Mouse (Mus musculus) midbrain, embryonic 11.5 days (tissue): ENCODE data around the gene Rsrc2. TPM values are rescaled to one million over a fixed set of nuclear protein-coding genes. Genes with fewer than 3 reads are reported as not detected.

Experiments
- ATAC-seq: fragments of 200-750 bp; cut with Nextera tagmentation; 2 replicates; pipeline ENCODE4 v1.8.0; 2017; ENCODE audit warnings: moderate TSS enrichment, moderate library complexity; ENCODE audit not compliant: low FRiP score
- DNase-seq: peaks from one replicate; pipeline ENCODE4 v3.0.0; 2015; ENCODE audit warnings: low spot score; ENCODE audit errors: missing footprints
- H3K27ac ChIP-seq: fragments of 300-500 bp; sonication (generic); 2 replicates; pipeline ENCODE4 v1.5.1; 2014; ENCODE audit warnings: low read depth, low read length
- H3K27me3 ChIP-seq: fragments of 300-500 bp; sonication (generic); 2 replicates; pipeline ENCODE4 v1.6.1; 2014; ENCODE audit warnings: mild to moderate bottlenecking, low read length, moderate library complexity, mixed read lengths; ENCODE audit not compliant: control insufficient read depth, insufficient read depth
- H3K36me3 ChIP-seq: fragments of 300-500 bp; sonication (generic); 2 replicates; pipeline ENCODE4 v1.6.1; 2014; ENCODE audit warnings: mild to moderate bottlenecking, low read length, moderate library complexity, mixed read lengths; ENCODE audit not compliant: control insufficient read depth, insufficient read depth
- H3K4me1 ChIP-seq: fragments of 300-500 bp; sonication (generic); 2 replicates; pipeline ENCODE4 v1.6.1; 2014; ENCODE audit warnings: low read length; ENCODE audit not compliant: control insufficient read depth, insufficient read depth
- H3K4me2 ChIP-seq: fragments of 300-500 bp; sonication (generic); 2 replicates; pipeline ENCODE4 v1.6.1; 2014; ENCODE audit warnings: mild to moderate bottlenecking, moderate library complexity
- H3K4me3 ChIP-seq: fragments of 300-500 bp; sonication (generic); 2 replicates; pipeline ENCODE4 v1.5.1; 2014; ENCODE audit warnings: low read depth, low read length
- H3K9ac ChIP-seq: fragments of 300-500 bp; sonication (generic); 2 replicates; pipeline ENCODE4 v1.6.1; 2014; ENCODE audit warnings: low read length
- H3K9me3 ChIP-seq: fragments of 300-500 bp; sonication (generic); 2 replicates; pipeline ENCODE4 v1.6.1; 2016; ENCODE audit warnings: low read length; ENCODE audit not compliant: control insufficient read depth
- whole genome bisulfite sequencing: fragments of 180-500 bp; shearing (Covaris S2); extraction: QIAGEN DNeasy Blood & Tissue Kit; methylation state at CpG from one replicate; pipeline ENCODE4 v1.1.7; 2014; 5-methylcytosine and 5-hydroxymethylcytosine counted together
- polyA plus RNA-seq: library from polyadenylated mRNA; unstranded; fragments of >200 nt; fragmentation: Nextera tagmentation; extraction: Ambion mirVana; gene quantifications from 2 replicates; pipeline ENCODE4 v1.2.1, GENCODE M21; 2014

Gene Rsrc2
- polyA plus RNA-seq, 1 experiment from 2014 or later, result 168 TPM

DNA sequence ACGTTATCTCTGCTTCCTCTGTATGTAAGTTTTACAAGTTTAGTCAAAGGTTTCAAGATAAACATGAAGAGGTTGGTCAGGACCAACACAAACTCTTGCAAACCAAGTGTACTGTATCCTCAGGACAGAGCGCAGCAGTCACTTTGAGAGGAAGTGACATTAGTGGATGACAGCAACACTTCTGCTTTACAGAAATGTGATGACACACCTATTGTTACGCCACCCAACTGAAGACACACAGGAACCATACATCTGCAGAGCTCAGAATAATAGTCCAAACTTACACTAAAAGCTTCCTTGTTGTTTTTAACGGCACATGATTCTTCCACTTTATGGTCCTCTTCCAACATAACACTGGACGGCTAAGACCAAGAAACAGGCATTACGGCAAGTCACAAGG is 35.4 kb downstream of the Rsrc2 start:
- 93% methylated on average over 6 of the region's 6 CpGs for WGBS
- no peaks in the 10 kb centered on the region for H3K9me3 ChIP-seq
- DNase-seq (no peak), ATAC-seq (no peak)
- H3K4me3 ChIP-seq, result no peak overlapping the region
- H3K36me3 ChIP-seq, result peaks cover 40% of the 10 kb centered on the region
- H3K4me2 ChIP-seq, result no peak overlapping the region
- no peak overlapping the region for H3K9ac ChIP-seq
- no peaks in the 10 kb centered on the region for H3K27me3 ChIP-seq
- H3K4me1 ChIP-seq, result peaks cover under 1% of the 10 kb centered on the region; the same call in 1 of the 2 replicates
- H3K27ac ChIP-seq, result no peak overlapping the region

DNA sequence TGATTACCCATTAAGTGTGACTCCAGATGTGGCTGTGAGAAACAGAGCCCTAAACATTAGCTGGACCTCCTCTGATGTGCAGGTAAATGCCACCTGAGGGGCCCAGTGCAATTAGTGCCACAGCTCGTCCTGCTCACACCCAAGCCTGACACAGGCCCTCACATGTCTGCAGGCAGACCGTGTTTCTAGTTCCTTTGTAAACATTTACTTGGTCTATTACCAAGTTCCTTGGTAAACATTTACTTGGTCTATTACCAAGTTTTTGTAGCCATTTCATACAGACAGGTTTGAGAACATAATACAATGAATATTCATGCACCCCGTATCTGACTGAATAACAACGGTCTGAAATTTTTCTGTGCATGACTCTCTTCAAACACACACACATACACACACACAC is 39.6 kb downstream of the Rsrc2 start:
- Histone ChIP-seq H3K4me3 (no peak overlapping the region), H3K36me3 (peaks cover 59% of the 10 kb centered on the region), H3K27ac (no peak overlapping the region), H3K27me3 (no peaks in the 10 kb centered on the region), H3K9ac (no peak overlapping the region), H3K4me1 (no peaks in the 10 kb centered on the region), H3K9me3 (no peaks in the 10 kb centered on the region), H3K4me2 (no peak overlapping the region)
- DNase-seq (no peak), ATAC-seq (no peak)
- WGBS, result 91% methylated on average over 4 of the region's 4 CpGs

DNA sequence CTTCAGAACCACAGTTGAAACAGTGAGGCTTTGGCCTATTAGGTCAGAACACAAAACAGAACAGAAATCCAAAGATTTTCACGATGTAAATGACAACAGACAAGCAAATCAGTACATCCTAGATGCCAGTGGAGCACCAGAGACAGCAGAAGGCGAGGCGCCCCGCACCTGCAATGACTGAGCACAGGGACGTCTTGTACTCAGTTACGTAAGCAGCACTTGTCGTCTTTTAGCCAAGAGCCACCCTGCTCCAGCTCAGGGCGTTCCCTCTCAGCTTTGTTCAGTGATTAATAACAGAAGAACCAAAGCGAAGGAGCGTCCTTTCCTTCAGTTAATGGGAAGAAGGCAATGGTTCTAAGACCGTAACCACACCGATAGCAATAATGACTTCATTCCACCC is 40.6 kb downstream of the Rsrc2 start:
- Histone ChIP-seq H3K9ac (no peak overlapping the region), H3K27me3 (no peaks in the 10 kb centered on the region), H3K27ac (no peak overlapping the region), H3K36me3 (peaks cover 55% of the 10 kb centered on the region), H3K4me1 (no peaks in the 10 kb centered on the region), H3K4me2 (no peak overlapping the region), H3K9me3 (no peaks in the 10 kb centered on the region), H3K4me3 (no peak overlapping the region)
- 92% methylated on average over 12 of the region's 12 CpGs for whole genome bisulfite sequencing
- no peak for ATAC-seq
- no peak for DNase-seq

DNA sequence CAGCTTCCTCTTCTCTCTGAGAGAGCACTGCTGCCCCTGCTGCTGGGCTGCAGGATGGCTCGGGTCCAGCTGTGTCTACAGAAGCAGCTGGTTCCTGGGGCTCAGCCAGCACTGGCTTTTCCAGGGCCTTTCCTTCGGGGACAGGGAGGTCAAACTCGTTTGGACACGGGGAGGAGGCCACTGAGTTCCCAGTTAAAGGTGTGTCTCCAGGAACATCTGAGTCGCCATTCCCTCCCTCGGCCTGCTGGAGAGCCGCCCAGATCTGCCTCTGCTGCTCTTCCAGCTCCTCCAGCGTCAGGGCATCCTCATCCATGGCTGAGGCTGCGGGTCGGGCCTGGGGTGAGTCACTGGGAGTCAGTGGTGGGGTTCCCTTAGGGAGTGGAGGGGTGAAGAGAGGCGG is 48.6 kb downstream of the Rsrc2 start:
- no peak for DNase-seq
- no peaks in the 10 kb centered on the region for H3K4me1 ChIP-seq
- H3K36me3 ChIP-seq, result peaks cover 32% of the 10 kb centered on the region
- H3K9ac ChIP-seq, result no peak overlapping the region
- ATAC-seq, result no peak
- no peaks in the 10 kb centered on the region for H3K27me3 ChIP-seq
- H3K9me3 ChIP-seq, result no peaks in the 10 kb centered on the region
- H3K4me3 ChIP-seq, result no peak overlapping the region
- no peak overlapping the region for H3K27ac ChIP-seq
- no peak overlapping the region for H3K4me2 ChIP-seq
- 81% methylated on average over 11 of the region's 11 CpGs for WGBS

DNA sequence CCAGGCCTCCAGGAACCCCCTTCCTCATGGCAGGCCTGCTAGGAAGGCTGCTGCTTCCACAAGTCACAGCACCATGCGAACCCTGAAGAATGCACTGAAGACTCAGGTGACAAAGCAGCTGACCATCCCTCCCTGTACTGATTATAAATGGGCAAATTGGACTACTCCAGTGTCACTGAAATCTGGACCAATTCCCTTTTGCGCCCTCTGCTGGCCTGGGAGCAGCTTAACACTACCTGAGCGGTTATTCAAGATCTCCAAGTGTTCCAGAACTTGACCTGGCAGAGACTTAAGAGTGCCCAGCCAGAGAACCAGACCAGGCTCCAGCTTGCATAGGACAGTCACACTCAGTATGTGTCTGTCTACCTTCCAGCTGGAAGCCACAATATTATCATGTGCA is 50.0 kb downstream of the Rsrc2 start:
- no peak overlapping the region for H3K4me2 ChIP-seq
- no peak overlapping the region for H3K4me3 ChIP-seq
- no peak; the same call in 1 of the 2 replicates for ATAC-seq
- DNase-seq, result peak; percentile 95
- H3K9me3 ChIP-seq, result no peaks in the 10 kb centered on the region
- 29% methylated on average over 3 of the region's 3 CpGs for WGBS
- no peak overlapping the region for H3K9ac ChIP-seq
- no peak overlapping the region for H3K27ac ChIP-seq
- peaks cover 28% of the 10 kb centered on the region for H3K36me3 ChIP-seq
- no peaks in the 10 kb centered on the region for H3K4me1 ChIP-seq
- H3K27me3 ChIP-seq, result no peaks in the 10 kb centered on the region

DNA sequence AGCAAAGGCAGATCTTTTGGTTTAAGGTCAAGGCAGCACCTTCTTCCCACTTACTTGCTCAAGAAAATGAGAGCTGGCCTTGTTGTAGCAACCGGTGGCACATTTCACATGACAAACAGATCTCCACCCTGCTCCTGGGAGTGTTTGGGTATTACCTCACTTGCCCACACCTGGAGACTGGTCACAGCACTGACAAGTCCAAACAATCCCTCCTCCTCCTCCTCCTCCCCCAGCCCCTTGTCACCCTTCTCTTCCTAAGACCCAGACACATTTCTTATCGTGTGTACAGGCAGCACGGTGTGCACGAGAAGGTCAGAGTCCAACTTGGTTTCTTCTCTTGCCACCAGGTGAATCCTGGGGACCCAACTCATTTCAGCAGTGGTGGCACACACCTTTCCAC is 52.3 kb downstream of the Rsrc2 start:
- peaks cover 13% of the 10 kb centered on the region for H3K36me3 ChIP-seq
- WGBS, result 91% methylated on average over 4 of the region's 4 CpGs

DNA sequence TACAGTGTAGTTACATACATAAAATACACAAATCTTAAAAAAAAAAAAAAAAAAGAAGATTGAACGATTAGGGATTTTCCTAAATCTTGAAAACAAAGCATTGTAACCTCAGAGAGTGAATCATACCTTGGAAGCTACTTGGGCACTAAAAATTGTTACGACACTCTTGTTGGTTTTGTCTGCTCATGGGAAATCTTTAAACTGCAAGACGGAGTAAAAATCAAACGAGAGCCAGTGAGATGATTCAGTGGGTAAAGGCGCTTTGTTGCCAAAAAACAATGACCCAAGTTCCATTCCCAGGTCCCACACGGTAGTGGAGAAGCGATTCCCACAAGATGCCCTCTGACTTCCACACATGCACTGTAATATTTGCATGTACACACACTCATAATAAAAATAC is 53.0 kb downstream of the Rsrc2 start:
- no peak overlapping the region for H3K4me3 ChIP-seq
- WGBS, result 94% methylated on average over 7 of the region's 7 CpGs
- H3K4me1 ChIP-seq, result no peaks in the 10 kb centered on the region
- H3K9me3 ChIP-seq, result no peaks in the 10 kb centered on the region
- no peak overlapping the region for H3K4me2 ChIP-seq
- no peak overlapping the region for H3K9ac ChIP-seq
- ATAC-seq (no peak), DNase-seq (no peak)
- no peak overlapping the region for H3K27ac ChIP-seq
- H3K36me3 ChIP-seq, result peaks cover 13% of the 10 kb centered on the region
- H3K27me3 ChIP-seq, result no peaks in the 10 kb centered on the region

More for the DNA sequence above, 52.3 kb downstream of the Rsrc2 start:
- no peak for ATAC-seq
- no peak overlapping the region for H3K4me3 ChIP-seq
- no peak overlapping the region for H3K4me2 ChIP-seq
- H3K27ac ChIP-seq, result no peak overlapping the region
- no peaks in the 10 kb centered on the region for H3K4me1 ChIP-seq
- H3K9me3 ChIP-seq, result no peaks in the 10 kb centered on the region
- no peak overlapping the region for H3K9ac ChIP-seq
- no peaks in the 10 kb centered on the region for H3K27me3 ChIP-seq
- no peak for DNase-seq

DNA sequence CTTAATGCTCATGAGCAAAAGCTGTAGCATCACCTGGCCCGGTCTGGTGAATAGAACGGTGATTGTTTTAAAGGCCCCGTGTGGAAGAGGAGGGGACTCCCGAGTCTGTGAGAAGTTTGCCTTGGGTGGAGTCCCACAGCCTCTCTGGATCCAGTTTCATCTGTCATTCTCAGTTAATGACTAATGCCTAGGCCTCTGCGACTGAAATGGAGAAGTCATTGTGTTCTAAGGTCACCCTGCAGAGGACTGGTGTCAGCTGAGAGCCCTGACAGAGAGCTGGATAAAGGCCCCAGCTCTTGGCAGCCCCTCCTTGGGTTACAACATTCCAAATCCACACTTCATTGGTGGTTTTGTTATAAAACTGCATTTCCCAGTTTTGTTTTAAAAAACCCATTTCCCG is 54.7 kb downstream of the Rsrc2 start:
- Histone ChIP-seq H3K36me3 (peaks cover 3% of the 10 kb centered on the region; the same call in 1 of the 2 replicates), H3K4me2 (no peak overlapping the region), H3K9me3 (no peaks in the 10 kb centered on the region), H3K27ac (no peak overlapping the region), H3K9ac (no peak overlapping the region), H3K27me3 (no peaks in the 10 kb centered on the region), H3K4me1 (no peaks in the 10 kb centered on the region), H3K4me3 (no peak overlapping the region)
- no peak for ATAC-seq
- no peak for DNase-seq
- 82% methylated on average over 6 of the region's 6 CpGs for WGBS

DNA sequence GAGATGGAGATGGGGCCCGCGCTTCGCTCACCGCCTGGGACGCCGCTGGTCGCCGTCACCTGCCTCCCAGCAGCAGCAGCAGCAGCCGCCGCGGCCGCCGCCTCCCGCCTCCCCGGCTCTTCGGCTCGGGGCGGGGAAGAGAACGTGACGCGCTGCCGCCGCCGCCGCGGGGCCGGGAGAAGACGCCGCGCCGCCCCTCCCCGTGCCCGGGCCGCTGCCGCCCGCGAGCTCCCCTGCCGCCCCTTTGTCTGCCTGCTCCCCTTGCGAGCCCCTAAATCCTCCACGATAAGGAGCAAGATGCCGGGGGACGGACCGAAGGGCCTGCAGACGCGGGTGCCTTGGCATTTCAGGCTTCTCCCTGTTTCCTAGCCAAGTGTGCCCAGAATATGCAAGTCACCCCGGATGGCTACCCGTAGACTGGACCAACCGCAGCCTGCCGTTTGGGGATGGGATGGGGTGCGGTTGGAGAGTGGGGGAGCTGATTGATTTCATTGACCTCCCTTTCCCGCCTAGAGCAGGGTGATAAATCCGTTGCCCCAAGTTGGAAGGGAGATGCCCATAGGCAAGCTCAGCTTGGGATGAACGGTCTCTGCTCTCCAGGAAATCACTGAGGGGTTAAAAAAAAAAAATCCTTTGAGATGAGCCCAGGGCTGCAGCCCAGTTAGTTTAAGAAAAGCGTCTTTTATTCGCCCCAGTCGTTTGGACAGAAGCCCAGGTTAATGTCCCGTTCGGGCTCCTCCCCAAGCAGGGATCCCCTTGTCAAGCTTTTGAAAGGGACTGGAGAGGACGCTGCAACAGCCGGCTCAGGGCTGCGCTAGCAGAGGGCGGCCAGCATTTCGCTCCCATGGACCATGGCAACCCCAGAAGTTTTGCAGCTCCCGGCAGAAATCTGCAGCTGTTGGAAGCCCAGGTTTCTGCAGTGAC is 64.7 kb downstream of the Rsrc2 start, which contains the start of gene Clip1:
Gene Clip1 (minus strand): TSS at position 398 of the 924 bp plus-strand sequence.
- peaks cover 13% of the 10 kb centered on the region for H3K4me1 ChIP-seq
- no peaks in the 10 kb centered on the region for H3K27me3 ChIP-seq
- H3K27ac ChIP-seq, result peak within 1 kb of the TSS; percentile 87
- H3K36me3 ChIP-seq, result no peaks in the 10 kb centered on the region
- ATAC-seq (peak; percentile 77), DNase-seq (peak; percentile 94)
- H3K4me3 ChIP-seq, result peak within 1 kb of the TSS; percentile 96
- H3K4me2 ChIP-seq, result peak within 1 kb of the TSS; percentile 66
- no peaks in the 10 kb centered on the region for H3K9me3 ChIP-seq
- peak within 1 kb of the TSS; percentile 99 for H3K9ac ChIP-seq
- WGBS, result under 1% methylated on average over 38 of the region's 64 CpGs
